Mouse (Mus musculus) yolk sac, embryonic 10.5 days (tissue): Measurements from ENCODE around the gene Rab15.
"Not testable (repeated sequence)": the region's sequence is repeated elsewhere in the genome, so short reads cannot be mapped to it uniquely, and the experiment has no call there.

ENCODE experiments used
- DNase-seq: peaks from one replicate; pipeline ENCODE4 v3.0.0-alpha.2; 2017; ENCODE audit warnings: low spot score

Rab15 gene

GRCm38 (mm10) chr12:76822651-76823041 is at the start of gene Rab15:
Rab15 (minus strand) TSS chr12:76822908.
- DNase-seq = no peak

- no peak for DNase-seq
These were observed 46.9 kb upstream of the Rab15 start for GRCm38 (mm10) chr12:76869561-76869960.

GRCm38 (mm10) chr12:76868463-76869198 is 45.9 kb upstream of the Rab15 start:
- no peak for DNase-seq

DNA sequence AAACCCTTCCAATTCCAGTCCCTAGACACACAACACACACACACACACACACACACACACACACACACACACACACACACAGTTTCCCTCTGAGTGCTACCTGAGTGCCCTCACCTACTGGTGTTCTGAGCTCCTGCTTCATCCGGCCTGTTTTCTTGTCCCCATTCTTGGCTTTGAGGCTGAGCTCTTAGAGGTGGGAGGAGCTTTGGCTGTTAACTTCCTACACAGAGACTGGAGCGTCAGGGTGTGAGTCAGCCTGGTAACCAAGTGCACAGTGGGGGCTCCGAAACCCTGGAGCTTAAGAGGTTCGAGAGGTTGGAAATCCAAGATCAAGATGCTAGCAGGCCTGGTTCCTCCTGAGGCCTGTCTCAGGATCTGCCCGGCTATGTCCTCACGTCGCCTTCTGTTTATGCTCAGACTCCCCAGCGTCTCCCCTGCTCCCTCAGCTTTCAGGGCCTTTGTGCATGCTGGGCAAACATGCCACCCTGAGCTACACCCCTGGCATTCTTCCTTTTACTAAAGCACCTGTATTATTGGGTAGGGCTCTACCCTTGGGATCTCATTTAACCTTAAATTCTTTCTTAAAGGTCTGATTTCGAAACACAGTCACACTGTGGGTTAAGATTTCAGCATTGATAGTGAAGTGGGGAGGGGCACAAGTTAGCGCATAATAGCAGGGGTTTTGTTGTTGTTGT is 45.0 kb upstream of the Rab15 start:
- no peak for DNase-seq

DNA sequence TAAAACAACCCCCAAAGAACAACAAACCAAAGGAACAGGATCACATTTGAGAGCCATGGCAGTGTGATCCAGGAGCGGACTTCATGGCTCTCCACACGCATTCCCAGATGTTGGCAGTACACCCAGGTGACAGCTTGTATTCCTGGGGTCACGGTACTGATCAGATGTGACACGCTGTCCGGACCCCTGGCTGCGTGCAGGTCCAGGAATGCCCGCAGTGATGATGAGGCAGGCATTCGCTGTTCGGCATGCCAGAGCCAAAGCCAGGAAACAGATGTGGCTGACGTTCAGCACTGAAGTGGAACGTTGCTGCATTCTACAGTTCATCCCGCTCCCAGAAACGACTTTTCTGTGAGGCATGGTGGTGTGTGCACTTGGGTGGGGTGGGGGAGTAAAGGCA is 42.6 kb upstream of the Rab15 start:
- DNase-seq = no peak

GRCm38 (mm10) chr12:76863651-76864050 is 40.9 kb upstream of the Rab15 start:
- no peak for DNase-seq

DNA sequence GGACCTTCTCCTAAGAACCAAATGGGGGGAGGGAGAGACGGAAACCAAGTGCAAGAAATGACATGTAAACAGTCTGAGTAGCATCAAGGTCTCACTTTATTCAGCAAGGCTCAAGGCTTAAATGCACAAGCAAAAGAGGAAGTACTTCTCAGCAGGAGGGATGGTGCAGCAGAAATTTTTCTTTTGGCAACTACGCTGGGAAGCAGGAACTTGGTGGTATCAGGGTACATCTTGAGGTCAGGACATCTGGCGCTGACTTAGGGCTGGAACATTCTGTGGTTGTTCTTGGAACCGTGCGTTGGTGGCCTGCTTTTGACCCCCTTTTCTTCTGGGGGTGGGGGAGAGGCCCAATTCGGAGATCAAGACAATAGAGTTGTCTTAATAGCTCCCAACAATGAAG is 36.1 kb upstream of the Rab15 start:
- DNase-seq = not testable (repeated sequence)

- DNase-seq = no peak
These were observed 34.4 kb upstream of the Rab15 start for GRCm38 (mm10) chr12:76857087-76857486.

GRCm38 (mm10) chr12:76853378-76854142 is 30.9 kb upstream of the Rab15 start:
- peak; percentile 57 for DNase-seq

DNA sequence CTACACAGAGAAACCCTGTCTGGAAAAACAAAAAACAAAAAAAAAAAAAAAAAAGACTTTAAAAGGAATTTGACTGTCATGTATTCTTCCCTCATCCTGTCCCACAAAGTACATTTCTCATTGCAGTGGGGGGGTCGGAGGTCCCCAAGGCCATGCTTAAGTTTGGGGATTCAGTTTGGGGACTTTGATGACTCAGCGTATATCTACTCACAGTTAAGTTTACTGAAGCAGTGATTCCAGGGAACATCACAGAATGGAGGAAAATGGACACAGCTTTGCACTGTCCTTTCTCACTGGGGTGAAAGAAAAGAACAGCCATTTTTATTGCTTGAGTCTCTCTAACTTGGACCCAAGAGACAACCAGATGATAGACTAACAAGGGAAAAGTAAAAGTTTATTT is 29.7 kb upstream of the Rab15 start:
- DNase-seq = no peak

GRCm38 (mm10) chr12:76844346-76845061 is 21.8 kb upstream of the Rab15 start:
- DNase-seq = no peak

GRCm38 (mm10) chr12:76840081-76840480 is 17.4 kb upstream of the Rab15 start:
- DNase-seq = no peak

GRCm38 (mm10) chr12:76839298-76839697 is 16.6 kb upstream of the Rab15 start:
- no peak for DNase-seq

DNA sequence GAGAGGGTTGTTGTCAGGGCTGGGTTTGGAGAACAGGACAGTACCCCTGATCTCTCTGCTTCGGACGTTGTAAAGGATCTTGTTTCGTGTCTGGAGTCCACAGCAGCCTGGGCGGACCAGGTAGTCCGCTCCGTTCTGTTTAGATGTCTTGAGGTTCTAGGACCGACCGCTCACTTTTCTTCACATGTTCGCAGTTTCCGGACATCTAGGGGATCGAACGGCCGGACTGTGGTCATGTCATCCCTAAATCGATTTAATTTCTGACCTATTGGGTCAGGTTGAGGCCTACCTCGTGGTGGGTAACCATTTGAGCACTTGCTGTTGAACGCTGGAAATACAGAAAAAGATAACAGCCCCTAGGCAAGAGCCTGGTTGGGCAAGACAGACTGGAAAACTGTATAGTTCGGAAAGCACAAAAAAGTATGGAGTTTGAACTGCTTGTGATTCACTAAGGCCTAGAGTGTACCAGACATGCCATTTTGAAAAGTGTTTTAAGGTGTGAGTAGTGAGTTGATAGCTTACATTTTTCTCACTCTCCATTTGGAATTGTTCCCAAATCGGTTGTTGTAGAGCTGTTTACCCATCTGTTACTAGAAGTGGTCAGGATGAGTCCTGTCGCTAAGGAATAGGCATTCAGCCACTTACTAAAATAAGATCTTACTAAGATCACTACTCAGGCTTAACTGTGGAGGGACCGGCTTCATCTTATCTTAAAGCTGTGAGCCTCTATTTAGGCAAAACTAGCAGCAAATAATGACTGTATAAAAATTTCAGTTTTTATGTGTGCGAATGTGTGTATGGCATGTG is 15.3 kb upstream of the Rab15 start:
- no peak for DNase-seq

DNA sequence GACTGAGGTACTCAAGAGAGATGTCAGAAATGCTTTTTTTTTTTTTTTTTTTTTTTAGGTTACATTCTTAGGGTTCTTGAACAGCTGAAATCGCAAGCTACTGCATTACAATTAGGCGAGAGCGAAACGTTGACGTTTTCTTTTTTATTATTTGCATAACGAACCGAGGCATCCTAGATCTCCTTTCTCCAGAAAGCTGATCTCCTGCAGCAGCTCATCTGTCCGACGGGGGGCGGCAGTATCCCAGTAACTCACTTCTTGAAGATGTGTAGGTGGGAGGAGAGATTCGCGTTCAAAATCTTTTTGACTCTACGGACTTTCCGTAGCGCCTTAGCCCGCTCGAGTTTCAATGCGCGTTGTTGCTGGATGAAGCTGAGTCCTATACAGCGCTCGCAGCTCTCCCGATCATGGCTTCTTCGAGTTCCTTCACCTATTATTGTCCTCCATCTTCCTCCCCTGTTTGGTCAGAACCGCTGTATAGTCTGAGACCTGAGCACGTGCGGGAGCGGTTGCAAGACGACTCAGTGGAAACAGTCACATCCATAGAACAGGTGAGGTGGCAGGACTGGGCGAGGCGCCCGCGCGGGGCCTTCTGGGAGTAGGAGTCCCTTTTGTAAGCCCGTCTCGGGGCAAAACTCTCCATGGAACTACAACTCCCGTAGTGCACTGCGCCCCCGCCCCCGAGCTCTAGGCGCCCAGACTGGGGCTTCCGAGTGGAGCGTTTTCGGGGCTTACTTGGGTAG is 14.6 kb upstream of the Rab15 start:
- DNase-seq = peak; percentile 98

DNA sequence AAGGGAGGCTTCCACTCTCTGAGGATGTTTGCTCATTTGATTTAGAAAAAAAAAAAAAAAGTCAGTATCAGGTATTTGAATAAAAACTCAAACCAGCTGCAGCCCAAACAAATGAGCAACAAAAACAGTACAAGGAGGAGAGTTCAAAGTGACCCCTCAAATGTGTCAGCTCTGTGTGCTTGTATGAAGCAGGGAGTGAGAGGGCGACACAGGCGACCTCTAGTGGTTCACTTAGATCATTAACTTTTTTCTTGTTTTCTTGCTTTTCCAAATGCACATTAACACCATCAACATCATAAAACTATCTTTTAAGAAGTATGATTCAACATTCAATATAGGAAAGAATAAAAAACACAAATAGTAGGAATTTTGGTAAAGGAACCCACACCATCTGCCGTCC is 10.0 kb upstream of the Rab15 start:
- no peak for DNase-seq

DNA sequence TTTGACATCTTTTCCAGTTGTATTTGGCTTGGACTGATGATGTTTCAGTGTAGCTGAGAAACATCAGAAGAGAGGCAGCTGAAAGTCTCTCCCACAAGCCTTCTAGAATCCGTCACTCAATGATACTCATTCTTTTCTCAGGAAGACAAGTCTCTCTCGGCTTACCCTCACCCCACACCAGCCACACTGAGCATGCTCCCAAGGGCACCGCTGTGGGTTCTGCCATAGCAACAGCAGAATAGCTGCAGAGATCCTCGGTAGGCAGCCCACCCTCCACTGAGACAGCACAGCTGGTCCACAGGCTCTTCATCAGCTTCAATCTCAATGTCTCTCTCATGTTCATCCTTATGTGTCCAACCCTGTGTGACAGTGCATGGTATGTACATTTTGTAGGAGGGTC is 2.6 kb upstream of the Rab15 start:
- no peak for DNase-seq

DNA sequence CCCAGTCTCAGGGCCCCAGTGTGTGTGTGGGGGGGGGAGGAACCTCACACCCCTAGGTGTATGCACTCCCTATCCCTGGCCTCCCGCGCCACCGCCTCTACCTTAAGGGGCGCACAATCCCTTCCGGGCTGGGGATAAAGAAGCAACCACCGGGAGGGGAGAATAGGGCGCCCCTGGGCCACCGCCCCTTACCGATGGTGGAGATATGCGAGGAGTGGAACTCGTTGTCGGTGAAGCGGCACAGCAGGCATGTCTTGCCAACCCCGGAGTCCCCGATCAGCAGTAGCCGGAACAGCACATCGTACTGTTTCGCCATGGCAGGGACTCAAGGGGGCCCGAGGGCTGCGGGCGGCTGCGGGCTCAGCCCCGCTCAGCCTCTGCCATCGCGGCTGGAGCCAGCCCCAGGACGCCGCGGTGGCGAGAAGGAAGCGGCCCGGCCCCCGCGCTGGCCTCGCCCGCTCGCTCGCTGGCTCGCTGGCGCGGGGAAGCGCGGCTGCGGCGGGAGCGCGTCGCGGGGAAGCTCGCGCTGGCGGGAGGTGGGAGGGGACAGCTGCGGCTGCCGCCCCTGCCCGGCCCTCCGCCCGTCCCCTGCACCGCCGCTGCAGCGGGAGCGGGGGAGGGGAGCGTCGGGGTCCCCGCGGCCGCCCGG is 582 bp downstream of the Rab15 start:
- DNase-seq = peak; percentile 14

DNA sequence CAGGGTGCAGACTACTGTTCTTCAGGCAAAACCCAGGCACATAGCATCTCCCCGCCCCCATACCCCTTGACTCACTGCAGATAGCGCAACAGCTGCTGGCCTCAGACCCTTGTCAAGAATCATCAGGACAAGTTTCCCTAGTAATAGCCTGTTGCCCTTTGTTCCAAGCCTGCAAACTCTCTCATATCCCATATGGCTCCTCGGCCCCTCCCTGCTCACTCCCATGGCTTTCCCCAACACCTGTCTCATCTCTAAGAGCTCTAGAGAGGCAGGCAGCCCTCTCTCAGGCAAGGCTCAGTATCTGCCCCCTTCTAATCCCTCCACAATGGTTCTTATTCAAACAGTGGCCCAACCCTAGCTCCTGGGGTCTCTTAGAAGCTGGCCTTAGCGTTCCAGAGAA is 2.1 kb downstream of the Rab15 start:
- no peak for DNase-seq

GRCm38 (mm10) chr12:76819816-76820215 is 2.9 kb downstream of the Rab15 start:
- no peak for DNase-seq
